Mouse (Mus musculus) cortical plate, adult 2 months (tissue): ENCODE results near the gene Grb14.
A peak's percentile ranks its signal among the peaks of the same experiment; 100 is the strongest.

Source experiments
- CTCF ChIP-seq: fragments of 200-500 bp; IDR thresholded peaks from 2 replicates; pipeline ENCODE4 v1.5.1; 2011; ENCODE audit warnings: mild to moderate bottlenecking, control low read depth, low read length; ENCODE audit not compliant: insufficient read depth; ENCODE audit errors: extremely low read depth
- POLR2A ChIP-seq: fragments of 200-500 bp; IDR thresholded peaks from 2 replicates; pipeline ENCODE4 v1.6.1; 2011; ENCODE audit warnings: mild to moderate bottlenecking, low read length, control low read depth; ENCODE audit not compliant: insufficient read depth; ENCODE audit errors: extremely low read depth

DNA sequence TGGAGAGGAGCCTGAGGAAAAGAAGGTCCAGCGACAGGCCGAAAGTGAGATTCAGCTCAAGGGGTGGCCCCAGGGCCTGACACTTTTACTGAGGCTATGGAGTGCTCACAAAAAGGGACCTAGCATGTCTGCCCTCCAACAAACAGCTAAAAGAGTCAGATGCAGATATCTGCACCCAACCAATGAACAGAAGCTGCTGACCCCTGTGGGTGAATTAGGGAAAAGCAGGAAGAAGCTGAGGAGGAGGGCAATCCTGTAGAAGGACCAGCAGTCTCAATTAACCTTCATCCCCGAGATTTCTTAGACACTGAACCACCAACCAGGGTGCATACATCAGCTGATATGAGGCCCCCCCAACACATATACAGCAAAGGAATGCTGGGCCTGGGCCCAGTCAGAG is 77.3 kb downstream of the Grb14 start:
- TF ChIP-seq POLR2A (no peak), CTCF (0 out of 2 replicates have a peak, but pooled peaks have one; percentile 7)
